Mouse (Mus musculus) ES-E14 (cell line): ENCODE data around the gene Fahd1.

ENCODE experiments used
- CHD2 ChIP-seq: IDR thresholded peaks from 2 replicates; pipeline ENCODE4 v1.6.1; 2014; ENCODE audit warnings: mild to moderate bottlenecking, low read depth, low read length, inconsistent platforms
- HCFC1 ChIP-seq: IDR thresholded peaks from 2 replicates; pipeline ENCODE4 v1.6.1; 2012; ENCODE audit warnings: low read length, inconsistent platforms, borderline replicate concordance; ENCODE audit not compliant: insufficient read depth
- MAFK ChIP-seq: IDR thresholded peaks from 2 replicates; pipeline ENCODE4 v1.6.1; 2014; ENCODE audit warnings: mild to moderate bottlenecking, low read depth, low read length, inconsistent platforms; ENCODE audit not compliant: insufficient read depth
- ZC3H11A ChIP-seq: IDR thresholded peaks from 2 replicates; pipeline ENCODE4 v1.6.1; 2012; ENCODE audit warnings: low read depth, mild to moderate bottlenecking, inconsistent platforms, low read length, borderline replicate concordance
- ZNF384 ChIP-seq: IDR thresholded peaks from 2 replicates; pipeline ENCODE4 v1.6.1; 2012; ENCODE audit warnings: low read depth, low read length, inconsistent platforms

DNA sequence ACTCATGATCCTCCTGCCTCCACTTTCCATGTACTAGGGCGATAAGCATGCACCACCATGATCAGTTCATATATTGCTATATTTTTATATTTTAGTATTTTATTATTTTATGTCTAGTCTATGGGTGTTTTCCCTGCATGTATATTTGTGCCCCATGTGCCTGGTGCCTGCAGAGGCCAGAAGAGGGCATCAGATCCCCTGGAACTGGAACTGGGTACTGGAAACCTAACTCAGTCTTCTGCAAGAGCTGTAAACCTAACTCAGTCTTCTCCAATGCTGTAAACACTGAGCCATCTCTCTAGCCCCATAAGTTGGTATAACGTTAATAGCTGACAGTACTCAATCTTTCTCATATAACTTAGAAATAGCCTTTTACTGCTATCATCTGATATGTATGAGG, 7.5 kb downstream of the Fahd1 start:
- TF ChIP-seq HCFC1 (no peak), MAFK (no peak), ZC3H11A (no peak), ZNF384 (no peak), CHD2 (no peak)
